Mouse (Mus musculus) stomach, embryonic 14.5 days (tissue): ENCODE measurements around the gene Defb39. TPM values are rescaled to one million over a fixed set of nuclear protein-coding genes. Genes with fewer than 3 reads are reported as not detected.

Experiments used
- ATAC-seq: fragments of 200-750 bp; cut with Nextera tagmentation; 2 replicates; pipeline ENCODE4 v1.8.0; 2017; ENCODE audit warnings: low read depth, moderate TSS enrichment; ENCODE audit not compliant: insufficient number of reproducible peaks, insufficient read depth, low FRiP score
- H3K27ac ChIP-seq: fragments of 300-500 bp; sonication (generic); 2 replicates; pipeline ENCODE4 v1.5.1; 2014; ENCODE audit warnings: mild to moderate bottlenecking, low read length, moderate library complexity, mixed read lengths
- H3K27me3 ChIP-seq: fragments of 300-500 bp; sonication (generic); 2 replicates; pipeline ENCODE4 v1.6.1; 2014; ENCODE audit warnings: low read length, control low read depth, mixed read lengths; ENCODE audit not compliant: control insufficient read depth, insufficient read depth
- H3K36me3 ChIP-seq: fragments of 300-500 bp; sonication (generic); 2 replicates; pipeline ENCODE4 v1.6.1; 2014; ENCODE audit warnings: mild to moderate bottlenecking, control low read depth, low read length, moderate library complexity, mixed read lengths; ENCODE audit not compliant: control insufficient read depth, insufficient read depth
- H3K4me1 ChIP-seq: fragments of 300-500 bp; sonication (generic); 2 replicates; pipeline ENCODE4 v1.6.1; 2014; ENCODE audit warnings: low read length, control low read depth, mixed read lengths; ENCODE audit not compliant: control insufficient read depth, insufficient read depth
- H3K4me2 ChIP-seq: fragments of 300-500 bp; sonication (generic); replicated peaks from 2 replicates; pipeline ENCODE4 v1.6.1; 2014; ENCODE audit warnings: low read depth, low read length, control low read depth
- H3K4me3 ChIP-seq: fragments of 300-500 bp; sonication (generic); 2 replicates; pipeline ENCODE4 v1.5.1; 2014; ENCODE audit warnings: low read depth, low read length, control low read depth
- H3K9ac ChIP-seq: fragments of 300-500 bp; sonication (generic); replicated peaks from 2 replicates; pipeline ENCODE4 v1.6.1; 2014; ENCODE audit warnings: low read depth, mild to moderate bottlenecking, control low read depth, low read length, moderate library complexity, mixed read lengths
- H3K9me3 ChIP-seq: fragments of 300-500 bp; sonication (generic); 2 replicates; pipeline ENCODE4 v1.6.1; 2016; ENCODE audit warnings: low read depth, low read length, control low read depth; ENCODE audit not compliant: control insufficient read depth
- WGBS: fragments of 180-500 bp; shearing (Covaris S2); extraction: QIAGEN DNeasy Blood & Tissue Kit; methylation state at CpG from one replicate; pipeline ENCODE4 v1.1.7; 2014; 5-methylcytosine and 5-hydroxymethylcytosine counted together
- polyA plus RNA-seq: library from polyadenylated mRNA; unstranded; fragments of >200 nt; fragmentation: Nextera tagmentation; extraction: Ambion mirVana; gene quantifications from 2 replicates; pipeline ENCODE4 v1.2.1, GENCODE M21; 2014

Gene Defb39
- polyA plus RNA-seq, result not detected in 2 replicates

DNA sequence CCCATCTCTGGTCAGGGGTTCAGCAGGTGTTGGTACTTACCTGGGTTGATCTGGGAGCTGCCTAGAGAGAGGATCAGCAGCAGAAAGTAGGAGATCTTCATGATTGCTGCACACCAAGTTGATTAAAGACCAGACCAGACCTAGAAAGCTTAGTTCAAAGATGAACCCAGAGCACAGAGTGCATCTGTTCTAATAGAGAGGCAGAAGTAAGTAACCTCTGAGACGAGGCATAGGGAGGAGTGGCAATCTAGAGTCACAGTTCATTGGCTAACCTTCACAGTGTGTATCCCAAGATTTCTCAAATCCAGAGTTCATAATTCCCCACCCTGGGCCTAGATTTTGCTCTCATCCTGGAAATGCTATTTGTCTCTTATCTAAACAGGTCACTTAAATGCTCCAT lies at the start of gene Defb39:
Gene Defb39 (minus strand): TSS at position 101 of the 400 bp plus-strand sequence.
- Histone ChIP-seq H3K9ac (no peak within 1 kb of the TSS), H3K4me1 (no peaks in the 10 kb centered on the region), H3K9me3 (no peaks in the 10 kb centered on the region), H3K36me3 (no peaks in the 10 kb centered on the region), H3K4me2 (no peak within 1 kb of the TSS), H3K4me3 (no peak within 1 kb of the TSS), H3K27me3 (no peaks in the 10 kb centered on the region), H3K27ac (no peak within 1 kb of the TSS)
- ATAC-seq, result no peak
- WGBS, result 78% methylated on average over 1 of the region's 1 CpGs

DNA sequence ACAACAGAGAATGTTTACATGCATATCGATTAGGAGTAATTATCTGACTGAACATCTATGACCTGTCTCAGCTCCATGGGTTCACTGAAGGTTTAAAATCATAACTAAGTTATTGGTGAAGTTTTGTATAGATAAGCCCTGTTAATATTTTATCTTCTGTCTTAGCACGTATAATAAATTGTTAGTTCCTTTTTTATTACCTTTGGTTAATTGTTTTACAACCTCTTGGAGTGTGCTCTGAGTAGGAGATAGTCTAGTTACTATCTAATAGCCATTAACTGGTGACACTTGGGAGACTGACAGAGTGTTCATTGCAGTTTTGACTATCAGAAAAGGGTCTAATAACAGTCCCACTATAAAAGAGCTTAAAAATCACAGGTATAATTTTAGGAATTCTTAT lies 1.4 kb upstream of the Defb39 start:
- 73% methylated on average over 2 of the region's 2 CpGs for WGBS
- no peak overlapping the region for H3K4me3 ChIP-seq
- H3K4me1 ChIP-seq, result no peaks in the 10 kb centered on the region
- no peaks in the 10 kb centered on the region for H3K36me3 ChIP-seq
- H3K27ac ChIP-seq, result no peak overlapping the region
- no peak for ATAC-seq
- H3K9me3 ChIP-seq, result no peaks in the 10 kb centered on the region
- H3K4me2 ChIP-seq, result no peak overlapping the region
- H3K9ac ChIP-seq, result no peak overlapping the region
- H3K27me3 ChIP-seq, result no peaks in the 10 kb centered on the region

DNA sequence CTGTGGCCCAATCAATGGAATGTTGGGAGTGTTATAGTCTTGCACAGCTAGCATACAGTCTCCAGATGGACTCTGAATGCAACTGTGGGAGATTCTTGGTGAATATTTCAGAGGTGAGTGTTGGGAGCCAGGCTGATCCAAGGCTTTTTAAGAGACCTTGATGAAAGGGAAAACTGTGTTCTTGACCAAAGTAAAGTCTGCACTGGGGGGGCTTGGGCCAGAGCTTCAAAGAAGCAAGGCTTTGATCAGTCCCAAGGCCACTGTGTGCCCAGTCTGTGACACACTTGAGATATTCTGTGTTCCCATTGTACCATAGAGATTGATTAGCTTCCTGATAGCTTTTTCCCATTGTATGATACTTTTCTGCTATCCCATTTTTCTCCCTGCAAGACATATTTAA lies 1.7 kb downstream of the Defb39 start:
- Histone ChIP-seq H3K9ac (no peak overlapping the region), H3K27ac (no peak overlapping the region), H3K27me3 (no peaks in the 10 kb centered on the region), H3K4me1 (no peaks in the 10 kb centered on the region), H3K4me2 (no peak overlapping the region), H3K4me3 (no peak overlapping the region), H3K36me3 (no peaks in the 10 kb centered on the region), H3K9me3 (no peaks in the 10 kb centered on the region)
- no peak for ATAC-seq

DNA sequence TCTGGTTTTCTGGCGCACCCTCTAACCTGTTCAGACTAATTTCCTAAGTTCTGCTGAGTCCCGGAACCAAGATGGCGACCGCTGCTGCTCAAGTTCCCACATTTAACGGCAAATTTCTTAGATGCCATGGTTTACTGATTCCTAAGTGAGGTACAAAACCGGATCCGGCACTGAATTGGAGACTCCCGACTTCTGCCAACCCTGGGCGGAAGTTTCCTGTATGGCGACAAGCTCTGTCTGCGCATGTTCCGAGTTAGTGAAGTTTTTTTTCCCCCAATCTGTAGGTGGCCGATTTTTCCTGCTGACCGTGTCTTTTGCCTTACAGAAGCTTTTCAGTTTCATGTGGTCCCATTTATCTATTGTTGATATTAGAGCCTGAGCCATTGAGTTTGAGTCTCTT lies 19.4 kb downstream of the Defb39 start:
- ATAC-seq, result no peak

DNA sequence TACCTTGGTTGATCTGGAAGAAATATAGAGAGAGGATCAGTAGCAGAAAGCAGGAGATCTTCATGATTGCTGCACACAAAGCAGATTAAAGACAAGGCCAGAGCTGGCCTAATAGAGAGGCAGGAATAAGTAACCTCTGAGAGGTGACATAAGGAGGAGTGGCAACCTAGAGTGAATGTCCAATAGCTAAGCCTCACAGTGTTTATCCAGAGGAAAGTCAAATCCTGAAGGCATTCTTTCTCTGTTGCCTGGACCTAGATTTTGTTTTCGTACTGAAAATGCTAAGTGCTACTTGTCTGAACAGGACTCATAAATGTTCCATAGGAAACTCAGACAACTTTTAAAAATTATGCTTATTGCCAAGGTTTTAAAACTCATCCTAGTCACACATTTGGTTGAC lies 38.1 kb downstream of the Defb39 start, which contains the start of gene Defb38:
Gene Defb38 (minus strand): TSS at position 101 of the 400 bp plus-strand sequence.
- no peak within 1 kb of the TSS for H3K9ac ChIP-seq
- no peak within 1 kb of the TSS for H3K27ac ChIP-seq
- no peak for ATAC-seq
- H3K36me3 ChIP-seq, result no peaks in the 10 kb centered on the region
- no peaks in the 10 kb centered on the region for H3K9me3 ChIP-seq
- H3K4me1 ChIP-seq, result no peaks in the 10 kb centered on the region
- no peak within 1 kb of the TSS for H3K4me3 ChIP-seq
- WGBS, result 89% methylated on average over 1 of the region's 1 CpGs
- H3K4me2 ChIP-seq, result no peak within 1 kb of the TSS
- H3K27me3 ChIP-seq, result no peaks in the 10 kb centered on the region

More for the DNA sequence above, 19.4 kb downstream of the Defb39 start:
- Histone ChIP-seq H3K9ac (no peak overlapping the region), H3K27me3 (no peaks in the 10 kb centered on the region), H3K9me3 (no peaks in the 10 kb centered on the region), H3K27ac (no peak overlapping the region), H3K4me1 (no peaks in the 10 kb centered on the region), H3K4me3 (no peak overlapping the region), H3K4me2 (no peak overlapping the region), H3K36me3 (no peaks in the 10 kb centered on the region)
- 92% methylated on average over 14 of the region's 14 CpGs for WGBS

Other genes with a start within 250 kb of the Defb39 start
- gene Defb40, start 86.6 kb downstream of the Defb39 start, polyA plus RNA-seq, result not detected in 2 replicates
- gene Defb37, start 73.8 kb downstream of the Defb39 start, polyA plus RNA-seq, result not detected in 2 replicates
- not detected in 2 replicates for gene Defb38, start 38.2 kb downstream of the Defb39 start, polyA plus RNA-seq
- not detected in 2 replicates for gene Defb12, start 50.0 kb upstream of the Defb39 start, polyA plus RNA-seq
- gene Defb34, start 58.9 kb upstream of the Defb39 start, polyA plus RNA-seq, result not detected in 2 replicates
- not detected in 2 replicates for gene Gm45826, start 76.0 kb upstream of the Defb39 start, polyA plus RNA-seq
- gene Defb14, start 129.5 kb upstream of the Defb39 start, polyA plus RNA-seq, result not detected in 2 replicates
- not detected in 2 replicates for gene Defb4, start 133.9 kb upstream of the Defb39 start, polyA plus RNA-seq
- gene Defb6, start 160.7 kb upstream of the Defb39 start, polyA plus RNA-seq, result not detected in 2 replicates
- not detected in 2 replicates for gene Defb46, start 175.1 kb upstream of the Defb39 start, polyA plus RNA-seq
- gene Defb5, start 182.8 kb upstream of the Defb39 start, polyA plus RNA-seq, result not detected in 2 replicates
- gene Defb3, start 228.6 kb upstream of the Defb39 start, polyA plus RNA-seq, result not detected in 2 replicates